Mouse (Mus musculus) hindbrain, embryonic 13.5 days (tissue): Measurements from ENCODE around the gene Gm42742. TPM values are rescaled to one million over a fixed set of nuclear protein-coding genes. Genes with fewer than 3 reads are reported as not detected.

ENCODE experiments used
- ATAC-seq: fragments of 200-750 bp; cut with Nextera tagmentation; 2 replicates; pipeline ENCODE4 v1.8.0; 2017; ENCODE audit warnings: moderate TSS enrichment; ENCODE audit not compliant: low FRiP score
- H3K27ac ChIP-seq: fragments of 300-500 bp; sonication (generic); 2 replicates; pipeline ENCODE4 v1.5.1; 2015; ENCODE audit warnings: inconsistent platforms, mild to moderate bottlenecking, moderate library complexity
- H3K27me3 ChIP-seq: fragments of 300-500 bp; sonication (generic); 2 replicates; pipeline ENCODE4 v1.6.1; 2015; ENCODE audit warnings: mild to moderate bottlenecking, inconsistent platforms
- H3K36me3 ChIP-seq: fragments of 300-500 bp; sonication (generic); 2 replicates; pipeline ENCODE4 v1.6.1; 2015; ENCODE audit warnings: mild to moderate bottlenecking, inconsistent platforms
- H3K4me1 ChIP-seq: fragments of 300-500 bp; sonication (generic); replicated peaks from 2 replicates; pipeline ENCODE4 v1.6.1; 2015; ENCODE audit warnings: inconsistent platforms
- H3K4me2 ChIP-seq: fragments of 300-500 bp; sonication (generic); 2 replicates; pipeline ENCODE4 v1.6.1; 2015; ENCODE audit warnings: inconsistent platforms, mild to moderate bottlenecking, moderate library complexity
- H3K4me3 ChIP-seq: fragments of 300-500 bp; sonication (generic); 2 replicates; pipeline ENCODE4 v1.5.1; 2015; ENCODE audit warnings: mild to moderate bottlenecking, inconsistent platforms
- H3K9ac ChIP-seq: fragments of 300-500 bp; sonication (generic); 2 replicates; pipeline ENCODE4 v1.6.1; 2015; ENCODE audit warnings: mild to moderate bottlenecking, inconsistent platforms
- H3K9me3 ChIP-seq: fragments of 300-500 bp; sonication (generic); 2 replicates; pipeline ENCODE4 v1.6.1; 2016; ENCODE audit warnings: inconsistent platforms
- WGBS: fragments of 180-500 bp; shearing (Covaris S2); methylation state at CpG from one replicate; pipeline ENCODE4 v1.1.7; 2015; 5-methylcytosine and 5-hydroxymethylcytosine counted together
- polyA plus RNA-seq: library from polyadenylated mRNA; unstranded; fragments of >200 nt; fragmentation: Nextera tagmentation; extraction: Ambion mirVana; gene quantifications from 2 replicates; pipeline ENCODE4 v1.2.1, GENCODE M21; 2015

Gm42742 gene
- polyA plus RNA-seq, 1 experiment from 2014 or later: 73.4 TPM

GRCm38 (mm10) chr7:127017950-127018345, 2.9 kb downstream of the Gm42742 start:
- 62% methylated on average over 6 of the region's 6 CpGs for WGBS
- no peaks in the 10 kb centered on the region for H3K9me3 ChIP-seq
- peaks cover 87% of the 10 kb centered on the region for H3K4me1 ChIP-seq
- H3K36me3 ChIP-seq: peaks cover 40% of the 10 kb centered on the region
- H3K27me3 ChIP-seq: no peaks in the 10 kb centered on the region
- H3K4me3 ChIP-seq: no peak overlapping the region
- ATAC-seq: no peak
- peak overlapping the region; percentile 84 for H3K9ac ChIP-seq
- peak overlapping the region; percentile 98 for H3K27ac ChIP-seq
- peak overlapping the region; percentile 31 for H3K4me2 ChIP-seq

DNA sequence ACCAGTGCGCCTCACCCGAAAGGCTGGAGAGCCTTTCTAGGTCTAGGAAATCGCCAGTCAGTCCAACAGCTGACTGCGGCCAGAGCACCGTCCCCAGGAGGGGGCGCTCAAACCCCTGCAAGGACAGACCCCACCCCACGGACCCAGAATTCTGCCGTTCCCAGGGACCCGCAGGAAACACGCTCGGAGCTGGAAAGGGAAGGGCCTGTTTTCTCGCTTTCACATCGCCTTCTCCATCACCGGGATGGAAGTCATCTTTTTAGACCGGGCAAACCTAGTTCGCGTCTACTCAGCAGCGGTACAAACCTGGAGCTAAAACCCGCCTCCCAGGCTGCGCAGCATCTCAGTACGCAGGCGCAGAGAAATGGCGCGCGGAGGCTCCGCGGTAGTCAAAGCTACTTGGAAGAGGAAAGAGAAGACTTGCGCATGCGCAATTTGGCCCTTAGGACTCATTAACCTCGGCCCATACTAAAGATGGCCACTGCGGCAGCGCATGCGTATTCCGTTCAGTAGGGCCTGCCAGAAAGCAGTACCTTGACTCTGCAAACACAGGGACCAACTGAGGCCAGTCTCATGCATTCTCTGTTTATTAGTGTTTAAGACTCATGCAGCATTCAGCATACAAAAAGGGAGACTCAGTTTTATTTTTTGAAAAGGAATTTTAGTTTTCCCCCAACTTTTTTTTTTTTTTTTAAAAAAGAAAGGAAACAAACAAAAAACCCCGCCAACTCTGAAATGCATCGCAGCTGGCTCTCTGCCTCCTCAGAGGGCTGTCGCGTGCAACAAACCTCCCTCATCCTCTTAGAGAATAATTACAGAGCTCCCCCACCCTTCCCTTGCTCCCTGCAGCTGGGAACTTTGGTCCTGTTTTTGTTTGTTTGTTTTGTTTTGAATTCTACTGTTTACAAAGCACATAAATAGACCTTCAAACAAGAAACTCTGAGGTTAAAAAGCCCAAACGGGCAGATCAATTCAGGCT, 3.6 kb downstream of the Gm42742 start, which contains the start of gene Pagr1a:
Pagr1a (minus strand) TSS at position 382 of the 979 bp plus-strand sequence.
- 3% methylated on average over 39 of the region's 39 CpGs for WGBS
- Histone ChIP-seq H3K4me3 (peak within 1 kb of the TSS; percentile 65), H3K9ac (peak within 1 kb of the TSS; percentile 92), H3K27ac (peak within 1 kb of the TSS; percentile 98), H3K4me2 (peak within 1 kb of the TSS; percentile 93), H3K36me3 (peaks cover 40% of the 10 kb centered on the region), H3K4me1 (peaks cover 80% of the 10 kb centered on the region), H3K9me3 (no peaks in the 10 kb centered on the region), H3K27me3 (no peaks in the 10 kb centered on the region)
- peak; percentile 75 for ATAC-seq

GRCm38 (mm10) chr7:127016486-127016938, 4.4 kb downstream of the Gm42742 start:
- Histone ChIP-seq H3K27me3 (no peaks in the 10 kb centered on the region), H3K4me2 (peak overlapping the region; percentile 93), H3K4me1 (peaks cover 72% of the 10 kb centered on the region), H3K27ac (peak overlapping the region; percentile 98), H3K9me3 (no peaks in the 10 kb centered on the region), H3K4me3 (peak overlapping the region; percentile 65), H3K36me3 (peaks cover 38% of the 10 kb centered on the region), H3K9ac (peak overlapping the region; percentile 92)
- WGBS: under 1% methylated on average over 22 of the region's 22 CpGs
- ATAC-seq: peak; percentile 41

- Histone ChIP-seq H3K4me3 (peak within 1 kb of the TSS; percentile 65), H3K9me3 (no peaks in the 10 kb centered on the region), H3K27me3 (no peaks in the 10 kb centered on the region), H3K9ac (peak within 1 kb of the TSS; percentile 92), H3K36me3 (peaks cover 38% of the 10 kb centered on the region), H3K4me2 (peak within 1 kb of the TSS; percentile 93), H3K4me1 (peaks cover 70% of the 10 kb centered on the region), H3K27ac (peak within 1 kb of the TSS; percentile 98)
- ATAC-seq: no peak
These were observed 4.6 kb downstream of the Gm42742 start, which contains the start of gene Pagr1b for GRCm38 (mm10) chr7:127016481-127016485. Gene Pagr1b, minus strand, starts transcription at chr7:127016484.

GRCm38 (mm10) chr7:127016081-127016480, 4.8 kb downstream of the Gm42742 start:
- peak; percentile 15 for ATAC-seq
- Histone ChIP-seq H3K4me3 (peak overlapping the region; percentile 65), H3K4me1 (peaks cover 68% of the 10 kb centered on the region), H3K9ac (peak overlapping the region; percentile 92), H3K4me2 (peak overlapping the region; percentile 93), H3K27me3 (no peaks in the 10 kb centered on the region), H3K27ac (peak overlapping the region; percentile 98), H3K9me3 (no peaks in the 10 kb centered on the region), H3K36me3 (peaks cover 38% of the 10 kb centered on the region)
- 3% methylated on average over 10 of the region's 10 CpGs for WGBS

DNA sequence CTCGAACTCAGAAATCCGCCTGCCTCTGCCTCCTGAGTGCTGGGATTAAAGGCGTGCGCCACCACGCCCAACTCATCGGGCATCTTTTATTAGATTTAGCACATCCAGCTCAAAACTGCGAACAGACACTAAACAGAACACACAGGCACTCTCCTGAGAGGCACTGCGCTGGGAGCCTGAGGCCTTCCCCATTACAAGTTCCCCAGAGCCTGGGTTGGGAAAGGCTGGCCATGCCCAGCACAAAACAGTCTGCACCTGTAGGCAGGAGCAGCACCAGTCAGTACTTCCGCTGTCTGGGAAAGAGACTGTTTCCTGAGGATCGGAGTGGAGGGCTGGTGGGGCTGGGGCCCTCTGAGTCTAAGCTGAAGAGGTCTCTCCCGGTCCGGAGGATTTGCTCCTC, 5.9 kb downstream of the Gm42742 start:
- H3K27ac ChIP-seq: no peak overlapping the region
- peak overlapping the region; percentile 60 for H3K9ac ChIP-seq
- H3K27me3 ChIP-seq: no peaks in the 10 kb centered on the region
- peaks cover 38% of the 10 kb centered on the region for H3K36me3 ChIP-seq
- no peaks in the 10 kb centered on the region for H3K9me3 ChIP-seq
- no peak for ATAC-seq
- peak overlapping the region; percentile 93; the same call in 1 of the 2 replicates for H3K4me2 ChIP-seq
- H3K4me1 ChIP-seq: peaks cover 57% of the 10 kb centered on the region
- WGBS: 95% methylated on average over 12 of the region's 12 CpGs
- peak overlapping the region; percentile 65 for H3K4me3 ChIP-seq

DNA sequence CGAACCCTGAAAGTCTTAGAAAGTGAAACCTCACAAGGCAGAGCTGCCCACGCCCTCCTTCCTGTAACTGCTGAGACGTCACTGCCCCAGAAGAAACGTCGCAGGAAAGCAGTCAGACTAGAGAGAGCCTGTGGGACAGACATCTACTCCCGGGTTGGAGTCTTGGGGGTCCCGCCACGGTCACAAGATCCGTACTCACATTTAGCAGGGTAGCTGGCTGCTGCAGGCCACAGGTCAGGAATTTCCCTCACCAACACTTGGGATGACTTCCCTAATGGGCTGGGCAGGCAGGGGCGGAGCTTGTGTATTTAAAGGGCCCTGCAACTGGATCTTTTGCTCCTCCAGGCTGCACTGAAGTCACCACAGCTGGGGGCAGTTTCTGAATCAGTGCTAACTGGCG, 6.6 kb downstream of the Gm42742 start, which contains the start of gene Mvp:
Mvp (minus strand) TSS at position 302 of the 400 bp plus-strand sequence.
- peaks cover 52% of the 10 kb centered on the region for H3K4me1 ChIP-seq
- H3K9ac ChIP-seq: peak within 1 kb of the TSS; percentile 92
- no peaks in the 10 kb centered on the region for H3K27me3 ChIP-seq
- 70% methylated on average over 11 of the region's 11 CpGs for whole genome bisulfite sequencing
- H3K36me3 ChIP-seq: peaks cover 38% of the 10 kb centered on the region
- no peaks in the 10 kb centered on the region for H3K9me3 ChIP-seq
- peak within 1 kb of the TSS; percentile 65 for H3K4me3 ChIP-seq
- H3K27ac ChIP-seq: peak within 1 kb of the TSS; percentile 98; the same call in 1 of the 2 replicates
- ATAC-seq: no peak
- peak within 1 kb of the TSS; percentile 93 for H3K4me2 ChIP-seq

DNA sequence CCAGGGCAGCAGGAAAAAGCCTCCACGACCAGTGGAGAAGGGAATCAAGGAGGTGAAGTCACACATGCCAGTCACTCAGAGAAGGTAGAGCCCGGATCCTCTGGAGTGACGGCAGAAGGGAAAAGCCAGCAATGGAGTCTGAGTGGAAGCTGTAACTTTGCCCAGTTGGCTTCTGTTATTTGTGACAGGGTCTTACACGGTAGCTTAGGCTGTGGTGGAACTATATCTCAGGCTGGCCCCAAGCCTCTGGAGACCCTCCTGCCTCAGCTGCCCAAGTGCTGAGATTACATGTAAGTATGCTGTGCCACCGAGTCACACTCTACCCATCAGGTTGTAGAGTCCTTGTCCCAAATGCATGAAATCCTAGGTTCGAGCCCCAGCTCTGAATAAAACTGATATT, 7.5 kb downstream of the Gm42742 start:
- Histone ChIP-seq H3K4me3 (no peak overlapping the region), H3K9ac (no peak overlapping the region), H3K27ac (no peak overlapping the region), H3K4me2 (no peak overlapping the region), H3K9me3 (no peaks in the 10 kb centered on the region), H3K4me1 (peaks cover 50% of the 10 kb centered on the region), H3K27me3 (no peaks in the 10 kb centered on the region), H3K36me3 (peaks cover 38% of the 10 kb centered on the region)
- no peak for ATAC-seq
- WGBS: 96% methylated on average over 6 of the region's 6 CpGs

- Histone ChIP-seq H3K27me3 (no peaks in the 10 kb centered on the region), H3K9me3 (no peaks in the 10 kb centered on the region), H3K36me3 (peaks cover 38% of the 10 kb centered on the region), H3K9ac (no peak overlapping the region), H3K4me3 (no peak overlapping the region), H3K4me2 (no peak overlapping the region), H3K27ac (no peak overlapping the region), H3K4me1 (peaks cover 48% of the 10 kb centered on the region)
- 96% methylated on average over 10 of the region's 10 CpGs for WGBS
- no peak for ATAC-seq
These were observed 8.1 kb downstream of the Gm42742 start for GRCm38 (mm10) chr7:127012845-127013244.

DNA sequence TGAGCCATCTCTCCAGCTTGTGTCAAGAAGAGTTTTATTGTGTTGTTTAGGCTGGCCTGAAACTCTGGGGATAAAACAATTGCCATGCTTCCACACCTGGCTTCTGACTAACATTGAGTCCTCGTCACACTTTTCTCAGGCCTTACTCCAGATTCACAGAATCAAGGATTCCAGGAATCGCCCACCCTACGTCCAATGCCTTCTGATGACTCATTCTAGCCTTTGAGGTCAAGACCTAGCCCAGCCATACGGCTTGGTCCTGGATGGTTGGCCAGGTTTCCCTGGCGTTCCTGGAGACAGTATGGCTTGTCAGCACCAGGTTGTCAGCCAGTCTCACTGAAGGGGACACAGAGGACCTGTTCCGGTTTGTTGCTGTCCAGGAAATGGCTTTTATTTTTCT, 8.5 kb downstream of the Gm42742 start:
- Histone ChIP-seq H3K4me2 (no peak overlapping the region), H3K9me3 (no peaks in the 10 kb centered on the region), H3K36me3 (peaks cover 38% of the 10 kb centered on the region), H3K27me3 (no peaks in the 10 kb centered on the region), H3K4me1 (peaks cover 43% of the 10 kb centered on the region), H3K9ac (no peak overlapping the region), H3K4me3 (no peak overlapping the region), H3K27ac (no peak overlapping the region)
- 90% methylated on average over 6 of the region's 6 CpGs for WGBS
- no peak for ATAC-seq

- no peaks in the 10 kb centered on the region for H3K9me3 ChIP-seq
- ATAC-seq: no peak
- no peak overlapping the region for H3K4me3 ChIP-seq
- H3K36me3 ChIP-seq: peaks cover 38% of the 10 kb centered on the region
- 84% methylated on average over 2 of the region's 2 CpGs for WGBS
- no peak overlapping the region for H3K4me2 ChIP-seq
- H3K4me1 ChIP-seq: peaks cover 43% of the 10 kb centered on the region
- no peak overlapping the region for H3K9ac ChIP-seq
- H3K27me3 ChIP-seq: no peaks in the 10 kb centered on the region
- H3K27ac ChIP-seq: no peak overlapping the region
These were observed 9.2 kb downstream of the Gm42742 start for GRCm38 (mm10) chr7:127011717-127012116.

DNA sequence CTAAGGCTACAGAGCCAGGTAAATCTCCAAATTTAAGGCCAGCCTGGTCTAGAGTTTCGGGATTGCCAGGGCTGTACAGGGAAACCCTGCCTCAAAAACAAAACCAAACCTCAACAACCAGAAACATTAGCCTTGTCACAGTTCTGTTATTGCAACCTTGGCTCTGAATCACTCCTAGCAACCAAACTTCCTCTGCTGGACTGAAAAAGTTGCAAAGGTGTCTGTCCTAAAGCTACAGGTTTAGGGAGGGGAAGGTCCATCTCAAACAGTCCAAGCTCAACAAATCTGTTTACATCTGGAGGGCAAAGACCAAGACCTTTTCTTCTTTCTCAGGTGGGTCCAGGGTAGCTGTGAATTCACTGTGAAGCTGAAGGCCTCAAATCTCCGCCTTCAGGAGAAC, 9.8 kb downstream of the Gm42742 start:
- Histone ChIP-seq H3K4me1 (peaks cover 42% of the 10 kb centered on the region), H3K27ac (no peak overlapping the region), H3K27me3 (no peaks in the 10 kb centered on the region), H3K4me2 (no peak overlapping the region), H3K9ac (no peak overlapping the region), H3K4me3 (no peak overlapping the region), H3K36me3 (peaks cover 38% of the 10 kb centered on the region), H3K9me3 (no peaks in the 10 kb centered on the region)
- WGBS: 96% methylated on average over 2 of the region's 2 CpGs
- ATAC-seq: no peak
